Mouse (Mus musculus) brain, embryonic 14.5 days (tissue): Measurements from ENCODE around the gene Pdk2.

Experiments
- CTCF ChIP-seq: fragments of 200-500 bp; IDR thresholded peaks from 2 replicates; pipeline ENCODE4 v1.5.1; 2012; ENCODE audit warnings: inconsistent platforms, mild to moderate bottlenecking, moderate library complexity, borderline replicate concordance; ENCODE audit not compliant: insufficient read depth, insufficient read length; ENCODE audit errors: extremely low read depth
- POLR2A ChIP-seq: fragments of 200-500 bp; IDR thresholded peaks from 2 replicates; pipeline ENCODE4 v1.6.1; 2012; ENCODE audit warnings: mild to moderate bottlenecking, inconsistent platforms, borderline replicate concordance; ENCODE audit not compliant: poor library complexity, insufficient read depth, insufficient read length, severe bottlenecking; ENCODE audit errors: extremely low read depth

- TF ChIP-seq CTCF (no peak), POLR2A (no peak)
Observed at GRCm38 (mm10) chr11:94979462-94980179, 61.5 kb downstream of the Pdk2 start.
